Mouse (Mus musculus) liver, embryonic 16.5 days (tissue): Measurements from ENCODE around the gene Fcgr3. TPM values are rescaled to one million over a fixed set of nuclear protein-coding genes. Genes with fewer than 3 reads are reported as not detected.
A peak's percentile ranks its signal among the peaks of the same experiment; 100 is the strongest.

ENCODE experiments used
- ATAC-seq: fragments of 200-750 bp; cut with Nextera tagmentation; 2 replicates; pipeline ENCODE4 v1.8.0; 2017; ENCODE audit warnings: low read depth, mild to moderate bottlenecking, moderate number of reproducible peaks, moderate library complexity
- H3K27ac ChIP-seq: fragments of 300-500 bp; sonication (generic); 2 replicates; pipeline ENCODE4 v1.5.1; 2014; ENCODE audit warnings: mild to moderate bottlenecking, low read length
- H3K27me3 ChIP-seq: fragments of 300-500 bp; sonication (generic); 2 replicates; pipeline ENCODE4 v1.6.1; 2014; ENCODE audit warnings: low read depth, low read length, mixed read lengths; ENCODE audit not compliant: control insufficient read depth, insufficient read depth
- H3K36me3 ChIP-seq: fragments of 300-500 bp; sonication (generic); 2 replicates; pipeline ENCODE4 v1.6.1; 2014; ENCODE audit warnings: mild to moderate bottlenecking; ENCODE audit not compliant: control insufficient read depth, insufficient read depth
- H3K4me1 ChIP-seq: fragments of 300-500 bp; sonication (generic); 2 replicates; pipeline ENCODE4 v1.6.1; 2014; ENCODE audit warnings: low read depth, low read length, mixed read lengths; ENCODE audit not compliant: control insufficient read depth
- H3K4me2 ChIP-seq: fragments of 300-500 bp; sonication (generic); 2 replicates; pipeline ENCODE4 v1.6.1; 2014; ENCODE audit warnings: low read depth, low read length, mixed read lengths
- H3K4me3 ChIP-seq: fragments of 300-500 bp; sonication (generic); 2 replicates; pipeline ENCODE4 v1.5.1; 2014; ENCODE audit warnings: low read depth, mild to moderate bottlenecking, low read length
- H3K9ac ChIP-seq: fragments of 300-500 bp; sonication (generic); 2 replicates; pipeline ENCODE4 v1.6.1; 2014; ENCODE audit warnings: low read depth, low read length
- H3K9me3 ChIP-seq: fragments of 300-500 bp; sonication (generic); replicated peaks from 2 replicates; pipeline ENCODE4 v1.6.1; 2016; ENCODE audit warnings: low read length; ENCODE audit not compliant: control insufficient read depth
- WGBS: fragments of 180-500 bp; shearing (Covaris S2); extraction: QIAGEN DNeasy Blood & Tissue Kit; methylation state at CpG from one replicate; pipeline ENCODE4 v1.1.7; 2014; ENCODE audit not compliant: insufficient replicate concordance; 5-methylcytosine and 5-hydroxymethylcytosine counted together
- polyA plus RNA-seq: library from polyadenylated mRNA; unstranded; fragments of >200 nt; fragmentation: Nextera tagmentation; extraction: Ambion mirVana; gene quantifications from 2 replicates; pipeline ENCODE4 v1.2.1, GENCODE M21; 2015

Fcgr3 gene
- polyA plus RNA-seq, 1 experiment from 2014 or later = 30.3 TPM

- Histone ChIP-seq H3K4me3 (no peak overlapping the region; the same call in 1 of the 2 replicates), H3K4me1 (peaks cover 38% of the 10 kb centered on the region)
- 35% methylated on average over 11 of the region's 11 CpGs for WGBS
Measured at GRCm38 (mm10) chr1:171035611-171036010, 29.1 kb downstream of the Fcgr3 start.

GRCm38 (mm10) chr1:171034201-171034600 is 30.5 kb downstream of the Fcgr3 start:
- 10% methylated on average over 11 of the region's 11 CpGs for WGBS
- Histone ChIP-seq H3K9me3 (no peaks in the 10 kb centered on the region), H3K36me3 (no peaks in the 10 kb centered on the region), H3K4me1 (peaks cover 38% of the 10 kb centered on the region), H3K4me3 (peak overlapping the region; percentile 62), H3K27ac (no peak overlapping the region), H3K9ac (0 out of 2 replicates have a peak overlapping the region, but pooled peaks have one; percentile 25), H3K27me3 (peaks cover 2% of the 10 kb centered on the region), H3K4me2 (peak overlapping the region; percentile 95)
- no peak for ATAC-seq

More at GRCm38 (mm10) chr1:171035611-171036010, 29.1 kb downstream of the Fcgr3 start:
- H3K4me2 ChIP-seq = peak overlapping the region; percentile 27; the same call in 1 of the 2 replicates
- no peaks in the 10 kb centered on the region for H3K36me3 ChIP-seq
- ATAC-seq = no peak
- no peak overlapping the region for H3K9ac ChIP-seq
- no peak overlapping the region for H3K27ac ChIP-seq
- H3K9me3 ChIP-seq = no peaks in the 10 kb centered on the region
- peaks cover 2% of the 10 kb centered on the region; the same call in 1 of the 2 replicates for H3K27me3 ChIP-seq

- H3K27ac ChIP-seq = no peak overlapping the region
- WGBS = under 1% methylated on average over 20 of the region's 20 CpGs
- H3K9me3 ChIP-seq = no peaks in the 10 kb centered on the region
- peak overlapping the region; percentile 62 for H3K4me3 ChIP-seq
- peaks cover 4% of the 10 kb centered on the region for H3K27me3 ChIP-seq
- ATAC-seq = peak; percentile 65
- H3K36me3 ChIP-seq = no peaks in the 10 kb centered on the region
- H3K4me1 ChIP-seq = peaks cover 36% of the 10 kb centered on the region
- peak overlapping the region; percentile 66 for H3K9ac ChIP-seq
- peak overlapping the region; percentile 95 for H3K4me2 ChIP-seq
Measured at GRCm38 (mm10) chr1:171033756-171034155, 31.0 kb downstream of the Fcgr3 start.

- Histone ChIP-seq H3K27ac (0 out of 2 replicates have a peak overlapping the region, but pooled peaks have one; percentile 22), H3K4me3 (peak overlapping the region; percentile 62), H3K9me3 (no peaks in the 10 kb centered on the region), H3K4me2 (peak overlapping the region; percentile 95), H3K36me3 (no peaks in the 10 kb centered on the region), H3K27me3 (peaks cover 4% of the 10 kb centered on the region), H3K4me1 (peaks cover 35% of the 10 kb centered on the region), H3K9ac (peak overlapping the region; percentile 66)
- under 1% methylated on average over 16 of the region's 16 CpGs for WGBS
- ATAC-seq = no peak
Measured at GRCm38 (mm10) chr1:171033196-171033595, 31.5 kb downstream of the Fcgr3 start.

GRCm38 (mm10) chr1:171032691-171033090 is 32.0 kb downstream of the Fcgr3 start:
- H3K27ac ChIP-seq = no peak overlapping the region
- ATAC-seq = no peak
- WGBS = 8% methylated on average over 10 of the region's 10 CpGs
- H3K27me3 ChIP-seq = peaks cover 4% of the 10 kb centered on the region
- no peaks in the 10 kb centered on the region for H3K36me3 ChIP-seq
- H3K9ac ChIP-seq = peak overlapping the region; percentile 66
- H3K4me3 ChIP-seq = peak overlapping the region; percentile 62
- no peaks in the 10 kb centered on the region for H3K9me3 ChIP-seq
- peak overlapping the region; percentile 95 for H3K4me2 ChIP-seq
- peaks cover 35% of the 10 kb centered on the region for H3K4me1 ChIP-seq

- Histone ChIP-seq H3K27me3 (peaks cover 4% of the 10 kb centered on the region), H3K4me2 (peak overlapping the region; percentile 95), H3K9ac (no peak overlapping the region), H3K4me1 (peaks cover 35% of the 10 kb centered on the region), H3K9me3 (no peaks in the 10 kb centered on the region), H3K36me3 (no peaks in the 10 kb centered on the region), H3K27ac (no peak overlapping the region), H3K4me3 (peak overlapping the region; percentile 17; the same call in 1 of the 2 replicates)
- ATAC-seq = peak; percentile 60
- 24% methylated on average over 3 of the region's 3 CpGs for WGBS
Measured at GRCm38 (mm10) chr1:171031752-171032151, 33.0 kb downstream of the Fcgr3 start.

GRCm38 (mm10) chr1:171019311-171019950 is 45.3 kb downstream of the Fcgr3 start:
- H3K9me3 ChIP-seq = no peaks in the 10 kb centered on the region
- H3K4me1 ChIP-seq = no peaks in the 10 kb centered on the region; the same call in 1 of the 2 replicates
- no peak overlapping the region for H3K4me3 ChIP-seq
- ATAC-seq = no peak
- WGBS = 48% methylated on average over 7 of the region's 7 CpGs
- H3K9ac ChIP-seq = no peak overlapping the region
- no peaks in the 10 kb centered on the region for H3K27me3 ChIP-seq
- H3K4me2 ChIP-seq = no peak overlapping the region
- no peaks in the 10 kb centered on the region for H3K36me3 ChIP-seq
- no peak overlapping the region for H3K27ac ChIP-seq

GRCm38 (mm10) chr1:171018737-171019136 is 46.0 kb downstream of the Fcgr3 start, which contains the start of gene Fcgr4:
Gene Fcgr4 (plus strand): TSS chr1:171018920.
- H3K27me3 ChIP-seq = no peaks in the 10 kb centered on the region
- no peak within 1 kb of the TSS for H3K4me3 ChIP-seq
- H3K9me3 ChIP-seq = no peaks in the 10 kb centered on the region
- H3K36me3 ChIP-seq = no peaks in the 10 kb centered on the region
- H3K27ac ChIP-seq = peak within 1 kb of the TSS; percentile 54
- H3K4me2 ChIP-seq = no peak within 1 kb of the TSS
- no peak for ATAC-seq
- no peak within 1 kb of the TSS for H3K9ac ChIP-seq
- WGBS = 37% methylated on average over 2 of the region's 2 CpGs
- H3K4me1 ChIP-seq = no peaks in the 10 kb centered on the region; the same call in 1 of the 2 replicates
